Mouse (Mus musculus): ENCODE measurements at regions not wholly inside any gene's neighbourhood (a gene's known extent, or its start where the extent isn't known, plus 50 kb on each side); places are given as distances from the start of the nearest gene placed in this dataset.
"Not testable (repeated sequence)": the region's sequence is repeated elsewhere in the genome, so short reads cannot be mapped to it uniquely, and the experiment has no call there.

GRCm38 (mm10) chr10:104592009-104592603 is 398.3 kb downstream of the Gm4340 start:
- DNase-seq (ENCODE audit: low read depth, low spot score), result no peak

GRCm38 (mm10) chr10:104595920-104596319 is 402.1 kb downstream of the Gm4340 start:
- DNase-seq (ENCODE audit: low read depth, low spot score), result no peak

- DNase-seq (ENCODE audit: low read depth, low spot score), result no peak
Observed at GRCm38 (mm10) chr10:104627629-104628028, 433.8 kb downstream of the Gm4340 start.

- peak; percentile 91 for DNase-seq (ENCODE audit: low read depth, low spot score)
Observed at GRCm38 (mm10) chr10:104651020-104651419, 457.2 kb downstream of the Gm4340 start.

- DNase-seq (ENCODE audit: low read depth, low spot score), result no peak
Observed at GRCm38 (mm10) chr10:104660298-104660697, 466.5 kb downstream of the Gm4340 start.

GRCm38 (mm10) chr10:104661672-104662071 is 467.8 kb downstream of the Gm4340 start:
- no peak for DNase-seq (ENCODE audit: low read depth, low spot score)

GRCm38 (mm10) chr10:104668286-104668685 is 474.4 kb downstream of the Gm4340 start:
- no peak for DNase-seq (ENCODE audit: low read depth, low spot score)

- DNase-seq (ENCODE audit: low read depth, low spot score), result no peak
Observed at GRCm38 (mm10) chr10:104684717-104685336, 491.0 kb downstream of the Gm4340 start.

GRCm38 (mm10) chr10:104685857-104686256 is 492.0 kb downstream of the Gm4340 start:
- DNase-seq (ENCODE audit: low read depth, low spot score), result no peak

- DNase-seq (ENCODE audit: low read depth, low spot score), result no peak
Observed at GRCm38 (mm10) chr10:104686669-104687068, 492.8 kb downstream of the Gm4340 start.

GRCm38 (mm10) chr10:104694974-104695373 is 501.1 kb downstream of the Gm4340 start:
- no peak for DNase-seq (ENCODE audit: low read depth, low spot score)

GRCm38 (mm10) chr10:104708926-104709325 is 515.1 kb downstream of the Gm4340 start:
- no peak for DNase-seq (ENCODE audit: low read depth, low spot score)

GRCm38 (mm10) chr10:104713281-104713915 is 519.6 kb downstream of the Gm4340 start:
- not testable (repeated sequence) for DNase-seq (ENCODE audit: low read depth, low spot score)
